Mouse (Mus musculus) frontal cortex, postnatal 10 days (tissue): Measurements from ENCODE around the gene Slc2a10.

ENCODE experiments used
- DNase-seq, 2 experiments: peaks; one replicate each; pipeline ENCODE4 v3.0.0; 2022; ENCODE audit warnings: low spot score in 2 of 2, mixed read lengths in 1 of 2

Gene Slc2a10

GRCm38 (mm10) chr2:165503259-165504203, at the start of gene Slc2a10:
Gene Slc2a10 (plus strand): TSS chr2:165503787.
- no peak for DNase-seq

GRCm38 (mm10) chr2:165456710-165457109, 46.9 kb upstream of the Slc2a10 start:
- no peak for DNase-seq

- no peak for DNase-seq
Measured at GRCm38 (mm10) chr2:165458189-165458588, 45.4 kb upstream of the Slc2a10 start.

- DNase-seq, result no peak
Measured at GRCm38 (mm10) chr2:165459663-165460062, 43.9 kb upstream of the Slc2a10 start.

- no peak for DNase-seq
Measured at GRCm38 (mm10) chr2:165467824-165468452, 35.6 kb upstream of the Slc2a10 start.

GRCm38 (mm10) chr2:165470167-165470566, 33.4 kb upstream of the Slc2a10 start:
- no peak for DNase-seq

- DNase-seq, result no peak
Measured at GRCm38 (mm10) chr2:165471943-165472342, 31.6 kb upstream of the Slc2a10 start.

GRCm38 (mm10) chr2:165473003-165473402, 30.6 kb upstream of the Slc2a10 start, which contains the start of gene Slc13a3:
Gene Slc13a3 (minus strand): TSS chr2:165473230.
- no peak for DNase-seq

GRCm38 (mm10) chr2:165475412-165475811, 28.2 kb upstream of the Slc2a10 start:
- DNase-seq, result no peak

GRCm38 (mm10) chr2:165475850-165476249, 27.7 kb upstream of the Slc2a10 start:
- DNase-seq, result no peak

GRCm38 (mm10) chr2:165482003-165482402, 21.6 kb upstream of the Slc2a10 start:
- DNase-seq, result no peak

- no peak for DNase-seq
Measured at GRCm38 (mm10) chr2:165484152-165484551, 19.4 kb upstream of the Slc2a10 start.

- no peak for DNase-seq
Measured at GRCm38 (mm10) chr2:165485826-165486225, 17.8 kb upstream of the Slc2a10 start.

GRCm38 (mm10) chr2:165486401-165486800, 17.2 kb upstream of the Slc2a10 start:
- DNase-seq, result no peak

GRCm38 (mm10) chr2:165486881-165487535, 16.6 kb upstream of the Slc2a10 start:
- DNase-seq, result peak; percentile 45 to 60

GRCm38 (mm10) chr2:165492648-165493553, 10.7 kb upstream of the Slc2a10 start, which contains the start of gene Trp53rka:
Gene Trp53rka (minus strand): TSS chr2:165493324.
- DNase-seq, result peak; percentile 71 to 79

GRCm38 (mm10) chr2:165493587-165494210, 9.9 kb upstream of the Slc2a10 start:
- peak; percentile 54 to 79 for DNase-seq

GRCm38 (mm10) chr2:165494495-165494894, 9.1 kb upstream of the Slc2a10 start:
- no peak for DNase-seq

- DNase-seq, result peak in 1 of 2 experiments; percentile 46
Measured at GRCm38 (mm10) chr2:165496251-165496650, 7.3 kb upstream of the Slc2a10 start.

- DNase-seq, result no peak
Measured at GRCm38 (mm10) chr2:165497706-165498275, 5.8 kb upstream of the Slc2a10 start.
